26 mouse cellular contexts compared by ENCODE assay signal in genomic region chr7:74270089-74270394, GRCm38 (mm10).
A peak's percentile ranks its signal among the peaks of the same experiment; 100 is the strongest.
DNase-seq lines count a peak whose midpoint lies in the region; ATAC-seq and TF ChIP-seq lines count a peak whose summit lies in the region.
"Had no signal": no experiment of that assay in that cellular context is flagged by ENCODE, and none has a peak within 500 bp of the region (broad histone marks: within the 10 kb centered on the region; RNA-seq: fewer than 3 reads in every experiment).

No protein-coding gene starts in this region.

- no peak for TF ChIP-seq CTCF in midbrain, postnatal 0 days (IDR thresholded peaks at IDR 0.05)
- no peak for TF ChIP-seq CTCF in heart, adult 2 months (IDR thresholded peaks at IDR 0.05)

- no peaks in the 10 kb centered on the region for H3K79me2 ChIP-seq in heart, adult 2 months (replicated peaks; ENCODE audit: control insufficient read depth, insufficient read depth, low read length)

- H3K9ac ChIP-seq in midbrain, embryonic 13.5 days (replicated peaks): no peak overlapping the region
- H3K9ac ChIP-seq in midbrain, postnatal 0 days (replicated peaks; ENCODE audit: low read length, poor library complexity, severe bottlenecking): no peak overlapping the region
- H3K9ac ChIP-seq in heart, adult 2 months (ENCODE audit: low read depth, low read length): no peak overlapping the region
- H3K9ac ChIP-seq: forebrain, postnatal 0 days; heart, embryonic 13.5 days; hindbrain, embryonic 15.5 days; intestine, embryonic 15.5 days had no signal

- H3K4me1 ChIP-seq in midbrain, embryonic 13.5 days (replicated peaks): peaks cover 9% of the 10 kb centered on the region; the same call in 1 of the 2 replicates
- no peaks in the 10 kb centered on the region for H3K4me1 ChIP-seq in midbrain, postnatal 0 days (ENCODE audit: insufficient read depth, low read length)
- no peaks in the 10 kb centered on the region for H3K4me1 ChIP-seq in heart, adult 2 months (ENCODE audit: control insufficient read depth, insufficient read depth, low read length)
- H3K4me1 ChIP-seq: forebrain, embryonic 10.5 days; heart, embryonic 10.5 days; heart, embryonic 13.5 days; intestine, embryonic 15.5 days had no signal

- no peak for TF ChIP-seq POLR2A in heart, adult 2 months (IDR thresholded peaks at IDR 0.05; ENCODE audit: insufficient read depth, low read depth, low read length)

- no peak overlapping the region for H3K4me3 ChIP-seq in midbrain, embryonic 13.5 days (replicated peaks)
- no peak overlapping the region for H3K4me3 ChIP-seq in midbrain, postnatal 0 days (ENCODE audit: low read depth, low read length)
- no peak overlapping the region for H3K4me3 ChIP-seq in heart, adult 2 months
- H3K4me3 ChIP-seq: forebrain, embryonic 10.5 days; gastrocnemius, adult 2 months; heart, embryonic 10.5 days; heart, embryonic 13.5 days; hindbrain, embryonic 15.5 days; intestine, embryonic 15.5 days had no signal

- 73% methylated on average over 1 of the region's 1 CpGs for WGBS in midbrain, embryonic 13.5 days
- WGBS in midbrain, postnatal 0 days: 76% methylated on average over 1 of the region's 1 CpGs
- 33% methylated on average over 1 of the region's 1 CpGs for WGBS in heart, adult 2 months

- H3K27me3 ChIP-seq in midbrain, embryonic 13.5 days: no peaks in the 10 kb centered on the region
- H3K27me3 ChIP-seq in midbrain, postnatal 0 days (ENCODE audit: insufficient read depth, low read length): no peaks in the 10 kb centered on the region
- no peaks in the 10 kb centered on the region for H3K27me3 ChIP-seq in heart, adult 2 months (ENCODE audit: control insufficient read depth, insufficient read depth, low read length)
- H3K27me3 ChIP-seq: heart, embryonic 13.5 days; hindbrain, embryonic 15.5 days; intestine, embryonic 15.5 days had no signal

- intact Hi-C loops in heart, adult 2 months (cut with DNase I): no loop called here

- ATAC-seq in midbrain, embryonic 13.5 days: no peak
- ATAC-seq in midbrain, postnatal 0 days (ENCODE audit: low FRiP score): no peak
- ATAC-seq: activated CD4-positive, CD25-positive, alpha-beta regulatory T cell, adult 4 months; forebrain, embryonic 14.5 days; forebrain, postnatal 0 days; intestine, embryonic 15.5 days had no signal

- no peak overlapping the region for H3K4me2 ChIP-seq in midbrain, embryonic 13.5 days (replicated peaks)
- H3K4me2 ChIP-seq in midbrain, postnatal 0 days (ENCODE audit: low read depth, low read length, poor library complexity, severe bottlenecking): no peak overlapping the region
- H3K4me2 ChIP-seq: heart, embryonic 13.5 days; hindbrain, embryonic 15.5 days; intestine, embryonic 15.5 days had no signal

- no peaks in the 10 kb centered on the region for H3K36me3 ChIP-seq in midbrain, embryonic 13.5 days
- no peaks in the 10 kb centered on the region for H3K36me3 ChIP-seq in midbrain, postnatal 0 days (ENCODE audit: insufficient read depth, low read length)
- H3K36me3 ChIP-seq in heart, adult 2 months (ENCODE audit: control insufficient read depth, insufficient read depth, low read length): no peaks in the 10 kb centered on the region
- H3K36me3 ChIP-seq: forebrain, embryonic 10.5 days; G1E; heart, embryonic 10.5 days; heart, embryonic 13.5 days; hindbrain, embryonic 15.5 days; intestine, embryonic 15.5 days had no signal

- peak; percentile 29 for DNase-seq in adrenal gland, adult 2 months
- no peak for DNase-seq in adrenal gland, adult 8-10 months
- DNase-seq in midbrain, postnatal 0 days (ENCODE audit: low spot score): no peak
- peak; percentile 60 for DNase-seq in 3T3-L1 (ENCODE audit: low read depth, low spot score)
- no peak for DNase-seq in heart, adult 2 months
- DNase-seq: adrenal gland, postnatal 25 days; B cell, adult 2 months; cerebellum, adult 18-20 months; cerebellum, adult 9-10 months; cerebellum, postnatal 14 days; forebrain, postnatal 0 days; gastrocnemius, adult 2 months; gastrocnemius, postnatal 14 days; heart, adult 11 months; heart, postnatal 14 days; heart, postnatal 4 days; kidney, adult 11 months had no signal

- no peaks in the 10 kb centered on the region for H3K9me3 ChIP-seq in midbrain, embryonic 13.5 days
- no peaks in the 10 kb centered on the region for H3K9me3 ChIP-seq in midbrain, postnatal 0 days (ENCODE audit: low read length)
- H3K9me3 ChIP-seq: forebrain, embryonic 10.5 days; heart, embryonic 10.5 days; heart, embryonic 13.5 days; hindbrain, embryonic 15.5 days; intestine, embryonic 15.5 days had no signal

- peak overlapping the region; percentile 31; the same call in 1 of the 2 replicates for H3K27ac ChIP-seq in midbrain, embryonic 13.5 days
- no peak overlapping the region for H3K27ac ChIP-seq in midbrain, postnatal 0 days (ENCODE audit: low read depth, low read length)
- H3K27ac ChIP-seq in heart, adult 2 months: no peak overlapping the region
- H3K27ac ChIP-seq: forebrain, embryonic 10.5 days; gastrocnemius, adult 2 months; heart, embryonic 10.5 days; heart, embryonic 13.5 days; hindbrain, embryonic 15.5 days; intestine, embryonic 15.5 days had no signal

- TF ChIP-seq EP300 in heart, adult 2 months (IDR thresholded peaks at IDR 0.05; ENCODE audit: insufficient read depth, low read depth, low read length): no peak

Comparison
In these comparisons a context has a peak if more than half of its experiments do, and no peak if none do; other contexts are left out.
1. DNase-seq: peak in adrenal gland, adult 2 months (single experiment) and 3T3-L1 (single experiment); none in adrenal gland, adult 8-10 months (single experiment), midbrain, postnatal 0 days (single experiment) and heart, adult 2 months (0 of 2).